In genomic region chr11:106007821-106008220, GRCm38 (mm10) we compare ENCODE assay signal across 8 mouse cellular contexts. TPM values are rescaled to one million over a fixed set of nuclear protein-coding genes. Genes with fewer than 3 reads are reported as not detected.
DNase-seq lines count a peak whose midpoint lies in the region; ATAC-seq and TF ChIP-seq lines count a peak whose summit lies in the region.

Kcnh6 (plus strand) TSS chr11:106008124.

- H3K36me3 ChIP-seq in ES-Bruce4 (ENCODE audit: control insufficient read depth, insufficient read depth, low read length, poor library complexity, severe bottlenecking): no peaks in the 10 kb centered on the region
- H3K36me3 ChIP-seq in lung, embryonic 15.5 days: no peaks in the 10 kb centered on the region

- H3K27me3 ChIP-seq in ES-Bruce4 (ENCODE audit: control insufficient read depth, insufficient read depth, low read length, poor library complexity, severe bottlenecking): no peaks in the 10 kb centered on the region
- peaks cover 18% of the 10 kb centered on the region for H3K27me3 ChIP-seq in lung, embryonic 15.5 days

- TF ChIP-seq POLR2A in ES-Bruce4 (IDR thresholded peaks at IDR 0.05; ENCODE audit: insufficient read depth, low read length): no peak

- peak; percentile 58; the same call in 1 of the 2 replicates for ATAC-seq in lung, embryonic 15.5 days (ENCODE audit: borderline replicate concordance, extremely low read depth, low FRiP score, low TSS enrichment)

- TF ChIP-seq EP300 in ES-Bruce4 (IDR thresholded peaks at IDR 0.05; ENCODE audit: insufficient read depth, low read depth, low read length): no peak

- WGBS in lung, embryonic 15.5 days: 1% methylated on average over 23 of the region's 25 CpGs

- no peak within 1 kb of the TSS for H3K9ac ChIP-seq in ES-Bruce4 (ENCODE audit: low read depth, poor library complexity, severe bottlenecking)
- no peak within 1 kb of the TSS for H3K9ac ChIP-seq in lung, embryonic 15.5 days

- no peak within 1 kb of the TSS for H3K27ac ChIP-seq in ES-Bruce4 (ENCODE audit: insufficient read depth, low read length)
- H3K27ac ChIP-seq in lung, embryonic 15.5 days: no peak within 1 kb of the TSS

- peak; percentile 56 for DNase-seq in c-Kit-positive CD71-positive TER-119-positive erythroid progenitor cells, embryonic 14.5 days (ENCODE audit: low spot score)
- peak; percentile 44 to 85 for DNase-seq in heart, adult 18-20 months
- DNase-seq in kidney, adult 18-20 months: peak; percentile 76
- peak; percentile 35 for DNase-seq in ovary, adult 18-20 months (ENCODE audit: low spot score)
- DNase-seq in urinary bladder, postnatal 10 days (ENCODE audit: low spot score): peak; percentile 55
- no peak for DNase-seq in layer of hippocampus, postnatal 36 days

- no peak for TF ChIP-seq CTCF in ES-Bruce4 (IDR thresholded peaks at IDR 0.05; ENCODE audit: low read depth, low read length)

- peak within 1 kb of the TSS; percentile 58 for H3K4me2 ChIP-seq in lung, embryonic 15.5 days

- H3K9me3 ChIP-seq in ES-Bruce4 (replicated peaks; ENCODE audit: control insufficient read depth, insufficient read depth, low read length, poor library complexity, severe bottlenecking): no peaks in the 10 kb centered on the region
- no peaks in the 10 kb centered on the region for H3K9me3 ChIP-seq in lung, embryonic 15.5 days

- peak within 1 kb of the TSS; percentile 57 for H3K4me3 ChIP-seq in ES-Bruce4 (ENCODE audit: low read depth, low read length)
- peak within 1 kb of the TSS; percentile 16; the same call in 1 of the 2 replicates for H3K4me3 ChIP-seq in lung, embryonic 15.5 days

- H3K4me1 ChIP-seq in ES-Bruce4 (ENCODE audit: control insufficient read depth, insufficient read depth, low read length): no peaks in the 10 kb centered on the region
- no peaks in the 10 kb centered on the region for H3K4me1 ChIP-seq in lung, embryonic 15.5 days

RNA-seq across cellular contexts. Expression of gene Kcnh6, which starts in this region (rescaled TPM):
- 0.21 and 0.68 TPM in 2 replicates for polyA plus RNA-seq in ES-Bruce4 (2011; ENCODE audit: insufficient read depth, insufficient read length, low read depth, missing spikeins)
- total RNA-seq in heart, adult 18-20 months (2021): under 1 TPM in 1 of 2 experiments, not detected in 1; 0.15 TPM
- 0.34 and 0.62 TPM in 2 replicates for polyA plus RNA-seq in lung, embryonic 15.5 days (2015; fragmentation: Nextera tagmentation; extraction: Ambion mirVana)
- 1 to 10 TPM in 1 of 2 experiments, under 1 TPM in 1; 0.99 to 1.0 TPM for total RNA-seq in layer of hippocampus, postnatal 36 days (2021)

Comparison
In these comparisons a context has a peak if more than half of its experiments do, and no peak if none do; other contexts are left out.
1. Peak in DNase-seq in heart, adult 18-20 months; RNA of the gene not detected or under 1 TPM.
2. Peak in ATAC-seq, H3K4me3 ChIP-seq and H3K4me2 ChIP-seq in lung, embryonic 15.5 days; RNA of the gene not detected or under 1 TPM.
3. DNase-seq: peak in c-Kit-positive CD71-positive TER-119-positive erythroid progenitor cells, embryonic 14.5 days (single experiment), kidney, adult 18-20 months (single experiment), ovary, adult 18-20 months (single experiment) and urinary bladder, postnatal 10 days (single experiment); none in layer of hippocampus, postnatal 36 days (0 of 2).